Mouse (Mus musculus): ENCODE data around the gene Grid2.

Gene Grid2

DNA sequence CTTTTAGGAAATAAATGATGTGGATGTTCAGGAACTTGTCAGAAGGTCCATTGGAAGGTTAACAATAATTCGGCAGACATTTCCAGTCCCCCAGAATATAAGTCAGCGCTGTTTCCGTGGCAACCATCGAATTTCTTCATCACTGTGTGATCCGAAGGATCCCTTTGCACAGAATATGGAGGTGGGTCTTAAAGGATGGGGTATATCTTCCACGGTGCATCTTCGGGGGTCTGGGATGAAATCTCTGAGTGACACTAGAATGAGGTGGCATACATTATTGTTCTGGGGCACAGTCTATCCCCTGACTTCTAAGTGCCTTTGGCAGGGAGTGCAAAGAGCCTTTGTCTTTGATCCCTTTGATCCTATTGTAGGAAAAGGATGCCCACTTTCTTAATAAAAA lies 808.2 kb downstream of the Grid2 start:
- DNase-seq (ENCODE audit: low read depth, low spot score), result no peak

DNA sequence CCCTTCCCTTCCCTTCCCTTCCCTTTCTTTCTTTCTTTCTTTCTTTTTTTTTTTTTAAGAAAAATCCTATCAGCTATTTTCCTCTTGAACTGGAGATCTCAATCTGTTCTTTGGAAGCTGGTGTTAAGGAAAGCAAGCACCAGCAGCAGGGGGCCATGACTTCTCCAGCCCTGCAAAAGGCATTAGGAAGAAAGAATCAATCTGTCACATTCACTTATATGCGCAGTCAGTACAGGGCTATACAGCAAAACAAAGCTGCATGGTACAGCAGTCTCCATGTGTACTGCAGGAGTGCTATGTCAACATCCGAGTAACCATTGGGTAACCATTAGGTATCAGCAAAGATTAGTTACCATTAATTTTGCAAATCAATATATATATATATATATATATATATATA lies 809.0 kb downstream of the Grid2 start:
- DNase-seq (ENCODE audit: low read depth, low spot score), result no peak

DNA sequence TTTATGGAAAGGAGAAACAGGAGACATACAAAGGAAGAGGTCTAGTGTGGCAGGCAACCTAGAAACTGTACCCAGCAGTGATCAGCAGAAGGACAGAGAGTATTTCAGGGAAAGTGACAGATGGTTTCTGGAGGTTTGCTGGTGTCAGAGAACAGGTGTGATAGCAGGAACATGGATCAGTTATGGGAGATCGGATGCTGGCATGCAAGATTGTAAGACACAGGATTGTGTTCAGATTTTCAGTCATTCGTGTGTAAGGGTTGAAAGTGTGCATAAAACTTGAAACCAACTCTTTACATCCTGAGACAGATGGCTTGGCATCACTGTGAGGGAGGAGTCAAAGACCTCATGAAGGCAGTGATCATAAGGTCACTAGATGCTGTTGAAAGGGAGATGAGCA lies 817.7 kb downstream of the Grid2 start:
- no peak for DNase-seq (ENCODE audit: low read depth, low spot score)

DNA sequence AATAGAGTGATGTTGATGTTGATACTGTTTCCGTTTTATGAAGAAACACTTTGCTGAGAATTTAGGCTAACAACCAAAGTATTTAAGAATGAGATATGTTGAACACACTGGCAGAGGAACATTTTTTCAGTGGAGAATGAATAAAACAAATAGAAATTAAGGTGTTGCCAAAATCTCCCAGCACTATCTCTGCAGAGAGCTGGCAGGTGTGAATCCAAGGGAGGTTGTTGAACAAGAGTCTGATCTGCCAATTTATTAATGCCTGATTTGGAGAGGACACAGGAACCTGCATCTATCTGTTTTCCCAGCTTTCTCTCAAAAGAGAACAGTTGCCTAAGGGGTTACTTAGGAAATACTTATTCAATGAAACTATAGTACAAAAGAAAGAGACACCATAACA lies 822.2 kb downstream of the Grid2 start:
- DNase-seq (ENCODE audit: low read depth, low spot score), result no peak

DNA sequence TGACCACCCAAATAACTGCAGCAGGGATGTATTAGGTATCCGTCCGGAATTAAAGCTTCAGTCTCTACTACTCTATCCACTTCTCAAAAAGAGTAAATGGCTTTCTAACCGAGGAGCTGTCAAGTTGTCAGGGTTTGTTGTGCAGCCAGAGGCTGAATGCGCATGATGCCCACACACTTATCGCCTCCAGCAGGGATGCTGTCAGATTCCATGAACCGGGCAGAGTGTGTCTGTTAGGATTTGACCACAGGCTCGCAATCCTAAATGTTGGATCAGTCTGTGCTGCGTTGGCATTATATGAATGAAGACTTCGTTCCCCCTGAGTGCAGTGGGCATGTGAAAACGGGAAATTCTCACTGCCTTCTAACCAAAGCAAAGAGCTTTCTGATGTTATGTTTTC lies 843.0 kb downstream of the Grid2 start:
- no peak for DNase-seq (ENCODE audit: low read depth, low spot score)

DNA sequence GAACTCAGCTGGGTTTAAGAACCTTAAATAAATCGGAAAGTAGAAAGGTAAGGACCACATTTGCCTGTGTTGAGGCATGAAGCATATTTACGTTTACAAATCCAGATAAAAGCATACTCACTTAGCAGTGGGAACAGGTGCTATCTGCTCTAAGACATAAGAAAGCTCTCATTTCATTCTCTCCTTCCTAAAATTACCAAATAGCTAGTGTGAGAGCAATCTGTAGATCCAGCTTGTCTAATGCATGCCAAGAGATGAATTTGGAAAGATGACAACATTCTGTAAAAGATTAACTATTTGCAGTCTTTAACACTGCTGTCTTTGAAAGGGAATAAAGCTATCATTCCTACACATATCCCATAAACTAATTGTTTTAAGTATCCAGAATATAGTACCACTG lies 858.9 kb downstream of the Grid2 start:
- no peak for DNase-seq (ENCODE audit: low read depth, low spot score)

DNA sequence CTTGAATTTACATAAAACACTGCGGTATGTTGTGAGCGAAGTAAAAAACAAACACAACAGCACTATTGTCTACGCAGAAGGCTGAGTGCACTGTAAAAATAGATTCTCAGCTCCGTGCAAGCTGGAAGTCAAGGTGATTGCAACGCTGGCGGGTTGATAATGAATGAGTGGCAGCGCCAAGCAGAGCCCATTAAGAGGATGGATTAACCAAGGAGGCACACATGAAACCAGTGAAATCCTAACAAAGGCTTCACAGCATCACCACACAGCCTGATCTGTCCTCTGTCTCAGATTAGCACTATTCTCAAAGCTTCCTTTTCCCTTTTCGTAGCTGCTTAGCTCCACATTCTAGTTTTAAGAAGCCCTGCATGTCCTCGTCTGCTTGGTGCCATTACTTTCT lies 880.6 kb downstream of the Grid2 start:
- no peak for DNase-seq (ENCODE audit: low read depth, low spot score)

DNA sequence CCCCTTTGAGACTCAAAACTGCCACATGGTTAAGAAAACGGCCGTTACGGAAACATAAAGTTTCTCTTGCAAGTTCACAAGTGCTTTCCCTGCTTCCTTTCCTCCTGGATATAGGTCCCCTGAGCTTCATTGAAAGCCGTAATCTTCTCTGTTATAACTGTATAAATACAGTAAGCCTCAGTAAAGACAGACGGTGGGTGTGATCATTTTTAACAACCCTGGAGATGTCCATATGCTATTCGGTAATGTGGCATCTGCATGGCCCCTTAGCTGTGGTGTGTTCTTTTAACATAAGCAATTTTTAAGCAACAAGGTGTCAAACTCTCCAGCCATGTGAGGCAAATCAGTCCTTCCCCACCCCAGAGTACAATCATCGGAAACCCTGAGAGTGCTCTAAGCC lies 892.9 kb downstream of the Grid2 start:
- DNase-seq (ENCODE audit: low read depth, low spot score), result no peak

DNA sequence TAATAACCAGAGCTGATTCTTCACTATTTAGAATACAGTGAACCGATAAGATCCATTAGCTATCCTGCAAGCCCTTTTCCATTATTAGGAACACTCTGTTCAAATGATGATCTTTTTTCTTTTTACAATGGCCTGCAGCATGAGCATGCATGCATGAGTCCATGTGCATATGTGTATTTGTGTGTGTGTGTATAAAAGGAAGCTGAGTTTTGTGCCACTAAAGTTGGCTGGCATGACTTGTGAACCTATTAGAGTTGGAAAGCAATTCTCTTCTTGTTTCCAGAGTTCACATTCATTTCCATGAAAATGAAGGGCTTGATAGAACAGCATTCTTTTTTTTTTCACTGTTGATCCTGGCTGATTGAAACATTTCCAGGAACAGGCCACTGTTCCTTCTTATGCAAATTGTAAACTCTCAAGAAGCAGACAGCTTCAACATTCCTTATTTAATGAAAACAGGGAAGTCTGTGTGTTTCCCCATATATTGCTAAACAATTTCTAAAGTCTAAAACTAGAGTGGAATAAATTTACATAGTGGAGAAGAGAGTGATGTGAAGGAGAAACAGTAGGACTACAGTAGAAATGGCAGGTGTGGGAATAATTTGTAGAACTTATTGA lies 919.4 kb downstream of the Grid2 start:
- no peak for DNase-seq (ENCODE audit: low read depth, low spot score)

DNA sequence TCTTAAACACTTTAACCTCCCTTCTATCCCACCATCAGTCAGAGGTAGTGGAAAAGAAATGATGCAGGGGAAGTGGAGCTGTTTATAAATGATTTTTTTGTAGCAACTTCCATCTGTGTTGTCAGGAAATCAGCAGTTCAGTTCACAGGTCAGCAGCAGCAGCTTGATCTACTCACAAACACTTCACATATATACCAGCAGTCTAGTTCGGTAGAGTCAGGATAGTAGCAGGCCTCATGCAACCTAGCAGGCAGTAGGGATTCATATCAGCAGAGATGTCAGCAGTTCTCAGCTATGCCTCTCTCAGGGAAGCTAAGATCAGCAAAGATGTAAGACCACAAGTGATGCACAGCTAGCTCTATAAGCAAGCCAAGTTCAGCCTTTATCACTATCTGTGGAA lies 938.0 kb downstream of the Grid2 start:
- no peak for DNase-seq (ENCODE audit: low read depth, low spot score)

DNA sequence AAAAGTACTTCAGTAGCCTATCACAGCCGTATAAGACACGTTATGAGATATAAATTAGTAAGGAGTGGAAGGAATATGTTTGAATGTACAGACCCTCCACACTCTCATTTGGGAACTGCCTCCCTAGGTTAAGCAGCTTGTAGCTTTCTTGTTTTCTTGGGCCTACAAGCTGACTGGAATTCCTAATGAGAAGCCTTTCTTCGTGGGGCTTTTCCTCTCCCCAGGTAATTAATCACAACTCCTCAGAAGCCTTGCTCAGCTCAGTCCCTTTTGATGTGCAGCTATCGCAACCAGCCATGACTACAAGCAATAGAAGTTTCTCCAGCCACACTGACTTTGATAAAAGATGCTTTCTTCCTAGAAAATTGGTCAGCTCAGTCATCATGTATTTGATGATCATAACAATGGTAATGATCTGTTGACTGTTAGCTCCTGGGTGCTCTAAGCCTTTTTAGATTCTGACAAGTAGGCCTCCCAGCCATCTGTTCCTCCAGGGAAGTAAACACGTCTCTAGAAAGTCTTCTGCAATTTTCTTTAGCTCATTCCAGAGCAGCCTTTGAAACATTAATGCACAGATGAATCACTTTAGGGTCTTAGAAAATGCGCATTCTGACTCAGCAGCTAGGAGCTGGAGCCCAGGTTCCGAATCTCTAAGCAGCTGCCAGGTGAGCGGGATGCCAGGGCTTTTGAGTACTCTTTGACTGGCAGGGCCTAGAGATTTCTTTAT lies 946.9 kb downstream of the Grid2 start:
- no peak for DNase-seq (ENCODE audit: low read depth, low spot score)

DNA sequence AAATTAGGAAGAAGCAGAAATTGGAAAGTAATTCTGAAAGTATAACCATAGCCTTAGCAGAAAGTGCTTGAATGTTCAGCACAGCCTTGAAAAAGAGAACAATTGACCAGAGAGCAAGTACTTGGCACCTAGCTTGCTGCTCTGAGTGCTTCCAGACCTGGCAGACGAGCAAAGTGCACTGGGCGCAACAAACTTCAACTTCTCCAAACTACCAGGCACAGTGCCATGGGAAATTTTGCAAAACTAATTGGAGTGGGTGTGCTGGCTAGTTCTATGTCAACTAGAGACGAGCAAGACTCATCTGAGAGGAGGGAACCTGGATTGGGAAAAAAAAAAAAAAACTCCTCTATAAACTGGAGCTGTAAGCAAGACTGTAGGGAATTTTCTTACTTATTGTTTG lies 980.7 kb downstream of the Grid2 start:
- peak; percentile 11 for DNase-seq (ENCODE audit: low read depth, low spot score)

DNA sequence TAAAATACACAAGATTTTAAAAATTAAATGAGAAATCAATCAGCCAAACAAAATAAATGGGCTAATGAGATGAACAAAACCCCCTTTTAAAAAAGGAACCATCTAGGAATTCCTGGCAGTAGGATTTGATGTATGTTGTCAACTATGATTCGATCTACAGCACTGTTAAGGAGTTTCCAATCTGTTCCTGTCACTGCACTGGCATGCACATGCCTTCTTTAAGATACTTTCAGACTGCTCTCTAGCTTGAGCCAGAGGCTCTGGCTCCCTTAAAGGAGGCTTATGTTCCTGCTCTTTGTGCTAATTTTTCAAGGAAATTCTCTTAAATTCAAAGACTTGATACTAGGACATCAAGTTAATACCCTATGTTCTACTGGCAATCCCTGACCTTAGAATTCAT lies 984.9 kb downstream of the Grid2 start:
- DNase-seq (ENCODE audit: low read depth, low spot score), result no peak

DNA sequence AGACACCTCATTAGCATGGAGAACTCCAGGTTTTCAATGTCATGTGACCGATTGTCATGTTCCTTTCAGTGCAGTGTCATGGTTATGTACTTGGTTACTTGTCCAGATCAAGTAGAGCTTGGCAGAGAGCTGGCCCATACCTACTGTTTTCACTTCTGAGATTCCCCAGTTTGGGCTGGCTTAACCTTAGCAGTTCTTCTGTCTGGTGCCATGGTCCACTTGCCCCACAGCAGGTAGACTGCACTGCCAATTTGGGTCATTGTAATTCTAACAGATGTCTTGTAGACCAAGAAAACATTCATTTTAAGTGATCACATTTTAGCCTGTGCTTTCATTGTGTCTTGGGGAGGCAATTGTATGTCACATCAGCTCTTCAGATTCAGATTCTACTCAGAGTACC lies 990.3 kb downstream of the Grid2 start:
- no peak for DNase-seq (ENCODE audit: low read depth, low spot score)

DNA sequence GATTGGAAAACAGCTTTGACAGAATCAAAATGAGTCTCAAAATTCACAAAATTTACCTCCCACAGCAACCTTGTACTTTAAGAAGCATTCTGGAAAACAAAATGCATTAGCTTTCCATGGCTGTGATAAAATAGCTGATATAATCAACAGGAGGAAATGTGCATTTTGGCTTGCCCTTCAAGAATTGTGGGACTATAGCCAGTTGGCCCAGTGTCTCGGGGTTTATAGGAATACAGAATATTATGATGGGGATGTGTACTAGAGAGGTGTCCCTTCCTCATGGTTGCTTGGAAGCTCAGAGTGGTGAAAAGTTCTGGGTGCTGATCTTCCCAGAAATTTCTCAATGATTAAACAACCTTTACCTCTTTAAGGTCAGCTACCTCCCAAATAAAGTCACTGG lies 995.4 kb downstream of the Grid2 start:
- DNase-seq (ENCODE audit: low read depth, low spot score), result no peak

DNA sequence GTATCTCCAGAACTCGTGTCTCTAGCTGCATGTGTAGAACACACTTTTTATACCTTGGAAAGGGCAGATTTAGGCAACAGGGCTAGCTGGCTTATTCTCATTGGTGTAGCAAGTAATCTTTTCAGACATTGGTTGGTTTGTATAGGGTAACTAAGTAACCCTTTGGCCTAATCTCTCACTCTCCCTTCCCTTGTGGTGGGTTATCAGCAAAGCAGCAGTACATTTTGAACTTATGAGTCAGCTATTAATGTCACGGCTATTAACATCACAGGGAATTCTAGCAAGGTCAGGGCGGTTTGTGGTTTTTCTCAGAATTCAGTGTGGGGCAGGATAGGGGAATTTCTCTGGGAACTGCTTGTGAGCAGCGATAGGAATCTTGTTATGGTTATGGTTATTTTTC lies 1007.8 kb downstream of the Grid2 start:
- no peak for DNase-seq (ENCODE audit: low read depth, low spot score)

DNA sequence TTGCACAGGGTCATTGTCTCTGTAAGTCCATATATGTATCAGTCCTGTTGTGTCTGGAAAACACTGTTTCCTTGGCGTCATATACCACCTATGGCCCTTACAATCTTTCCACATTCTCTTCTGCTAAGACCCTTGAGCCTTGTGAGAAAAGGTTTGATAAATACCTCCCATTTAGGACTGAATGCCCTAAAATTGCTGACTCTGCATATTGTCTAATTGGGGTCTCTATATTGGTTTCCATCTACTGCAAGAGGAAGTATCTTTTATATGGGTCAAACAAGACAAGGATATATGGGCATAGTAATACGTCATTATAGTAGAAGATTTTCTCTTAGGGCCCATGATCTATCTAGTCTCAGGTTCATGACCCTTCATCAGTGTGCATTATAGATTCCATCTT lies 1008.5 kb downstream of the Grid2 start:
- no peak for DNase-seq (ENCODE audit: low read depth, low spot score)

DNA sequence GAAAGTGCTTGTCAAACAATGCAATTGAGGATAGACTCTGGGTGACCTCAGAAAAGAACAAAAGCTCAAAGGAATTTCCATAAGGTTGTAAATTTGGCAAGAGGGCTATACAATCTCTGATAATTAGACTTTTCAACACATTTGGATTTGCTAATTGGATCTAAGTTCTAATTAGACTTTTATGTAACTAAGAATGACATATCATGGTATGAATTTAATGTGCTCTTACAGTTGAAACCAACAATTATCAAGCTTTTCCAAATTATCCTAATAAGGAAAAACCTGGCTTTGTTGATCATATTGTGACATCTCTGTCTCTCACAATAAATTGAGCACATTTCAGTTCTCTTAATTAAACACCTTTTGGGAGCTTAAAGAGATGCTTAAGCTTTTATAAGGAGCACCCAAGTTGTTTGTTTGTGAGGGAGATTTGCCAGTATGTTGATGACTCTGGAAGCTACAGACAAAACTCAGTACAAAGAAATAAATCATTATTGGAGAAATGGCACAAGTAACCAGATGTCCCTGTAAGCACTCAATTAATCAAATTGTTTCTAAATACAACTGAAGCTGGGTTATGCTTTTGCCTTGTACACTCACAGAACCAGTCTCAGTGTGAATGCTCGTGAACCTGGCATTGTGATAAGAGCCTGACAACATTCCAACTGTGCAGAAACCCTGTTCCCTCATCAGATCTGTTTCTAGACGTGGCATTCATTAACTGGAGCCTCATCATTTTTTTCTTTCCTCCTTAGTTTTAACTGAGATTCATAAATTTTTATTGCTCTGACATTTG lies 1018.8 kb downstream of the Grid2 start:
- no peak for DNase-seq (ENCODE audit: low read depth, low spot score)

DNA sequence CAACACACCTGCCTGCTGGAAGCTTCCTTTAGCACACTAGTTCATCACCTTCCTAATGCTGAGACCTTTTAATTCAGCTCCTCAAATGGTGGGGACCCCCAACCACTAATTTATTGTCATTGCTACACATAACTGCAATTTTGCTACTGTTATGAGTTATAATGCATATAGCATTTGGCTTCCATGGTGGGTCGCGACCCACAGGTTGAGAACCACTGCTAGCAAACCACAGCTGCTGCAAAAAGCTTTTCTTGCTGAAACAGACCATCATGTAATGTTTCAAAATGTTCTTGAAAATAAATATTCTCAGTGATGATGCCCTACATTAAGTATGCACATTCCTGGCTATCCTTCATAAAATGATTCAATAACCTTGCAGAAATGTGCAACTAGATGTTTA lies 1024.3 kb downstream of the Grid2 start:
- no peak for DNase-seq (ENCODE audit: low read depth, low spot score)

DNA sequence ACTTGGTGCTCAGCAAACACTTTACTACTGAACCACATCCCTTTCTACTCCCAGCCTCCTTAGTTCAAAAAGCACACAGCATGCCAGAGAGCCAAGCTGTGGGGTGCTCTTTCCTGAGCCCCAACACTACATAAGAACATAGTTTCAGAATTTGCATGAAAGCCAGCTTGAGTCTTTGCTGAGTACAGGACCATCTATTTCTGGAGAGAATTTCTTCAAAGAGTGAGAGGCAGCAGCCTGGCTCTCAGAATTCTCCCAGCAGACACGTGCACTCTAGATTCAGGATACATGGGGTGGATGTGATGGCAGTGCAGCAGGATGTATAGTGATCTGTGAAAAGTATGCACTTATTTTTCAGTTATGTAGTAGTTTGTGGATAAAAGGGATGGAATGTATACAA lies 1038.1 kb downstream of the Grid2 start:
- DNase-seq (ENCODE audit: low read depth, low spot score), result no peak

DNA sequence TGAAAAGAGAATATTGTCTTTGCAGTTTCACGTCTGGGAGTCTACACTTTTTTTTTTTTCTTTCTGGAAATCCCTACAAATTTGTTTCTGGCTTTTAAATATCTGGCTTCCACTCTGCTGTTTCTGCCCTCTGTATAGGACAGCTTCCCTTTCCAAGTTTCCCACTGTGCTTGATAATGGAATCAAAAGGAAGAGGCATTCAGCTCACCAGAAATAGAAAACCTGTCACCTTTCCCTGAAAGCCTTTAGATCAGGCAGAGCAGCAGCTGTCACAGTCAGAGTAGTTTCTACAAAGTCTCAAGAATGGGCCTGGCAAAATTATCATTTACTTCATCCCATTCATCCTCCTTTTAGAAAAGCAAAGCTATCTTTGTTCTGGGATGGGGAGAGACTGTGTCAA lies 1042.0 kb downstream of the Grid2 start:
- DNase-seq (ENCODE audit: low read depth, low spot score), result no peak

DNA sequence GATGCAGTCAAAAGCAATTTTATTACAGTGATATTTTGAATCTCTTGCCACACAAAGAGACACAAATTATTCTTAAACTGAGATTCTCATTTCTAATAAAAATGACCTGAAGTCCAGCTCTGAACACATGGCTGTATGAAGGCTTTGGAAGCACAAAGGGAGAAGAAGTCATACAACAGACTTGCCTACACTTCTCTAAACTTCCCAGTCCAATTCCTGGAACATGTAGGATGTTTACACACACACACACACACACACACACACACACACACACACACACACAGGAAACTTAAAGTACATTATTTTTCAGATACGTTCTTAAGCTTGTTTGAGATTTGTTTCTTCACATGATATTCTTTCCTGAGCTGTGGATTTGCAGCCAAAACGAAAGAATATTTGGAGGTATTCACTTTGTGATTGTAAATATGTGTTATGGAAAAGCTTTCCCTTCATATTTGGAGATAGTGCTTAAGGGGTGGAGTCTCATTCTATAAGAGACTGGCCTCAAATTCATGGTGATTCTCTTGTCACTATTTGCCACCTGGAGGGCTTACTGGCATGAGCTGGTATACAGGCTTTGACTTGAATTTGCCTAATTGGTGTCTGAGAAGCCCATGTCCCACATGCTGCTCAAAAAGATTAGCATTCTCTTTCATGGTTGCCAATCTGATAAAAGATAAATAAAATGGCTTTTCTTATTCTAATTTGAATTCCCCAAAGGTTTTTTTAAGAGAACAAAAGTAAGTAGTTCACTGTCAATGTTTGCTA lies 1049.2 kb downstream of the Grid2 start:
- DNase-seq (ENCODE audit: low read depth, low spot score), result no peak

Data from skeletal muscle tissue, adult 2 months (tissue).